Mouse (Mus musculus): ENCODE results near the gene Pdpn. TPM values are rescaled to one million over a fixed set of nuclear protein-coding genes. Genes with fewer than 3 reads are reported as not detected.

The Pdpn gene
- not detected for total RNA-seq (2023)

GRCm38 (mm10) chr4:143299325-143300070 lies at the start of gene Pdpn:
Pdpn (minus strand) TSS chr4:143299564.

Other genes with a start within 250 kb of the Pdpn start
- 10 to 100 TPM; 81.8 to 87.0 TPM for gene Prdm2, start 86.6 kb downstream of the Pdpn start, total RNA-seq (2023)
- not detected for gene Lrrc38, start 50.2 kb upstream of the Pdpn start, total RNA-seq (2023)
- not detected for gene Pramel1, start 94.9 kb upstream of the Pdpn start, total RNA-seq (2023)
- 10 to 100 TPM; 52.8 to 60.6 TPM for gene Pramef8, start 112.9 kb upstream of the Pdpn start, total RNA-seq (2023)
- not detected for gene Oog4, start 150.8 kb upstream of the Pdpn start, total RNA-seq (2023)
- gene Gm13043, start 211.8 kb upstream of the Pdpn start, total RNA-seq (2023) = not detected
- not detected for gene Gm13040, start 236.4 kb upstream of the Pdpn start, total RNA-seq (2023)